Mouse (Mus musculus) layer of hippocampus, postnatal 10 days (tissue): Measurements from ENCODE around the gene Vmn1r42. TPM values are rescaled to one million over a fixed set of nuclear protein-coding genes. Genes with fewer than 3 reads are reported as not detected.
"Not testable (repeated sequence)": the region's sequence is repeated elsewhere in the genome, so short reads cannot be mapped to it uniquely, and the experiment has no call there.

Source experiments
- DNase-seq, 2 experiments: peaks; one replicate each; pipeline ENCODE4 v3.0.0; 2021; ENCODE audit warnings: low spot score in 2 of 2
- long read RNA-seq: library from polyadenylated mRNA; stranded (forward); transcript quantifications from one replicate; pipeline ENCODE4 v2.0.0, GENCODE M21; 2023
- total RNA-seq, 2 experiments: library from RNA; stranded (reverse); gene quantifications; 2 replicates each; pipeline ENCODE4 v1.2.3; 2021

The Vmn1r42 gene
- total RNA-seq: not detected
- long read RNA-seq: 0 reads

DNA sequence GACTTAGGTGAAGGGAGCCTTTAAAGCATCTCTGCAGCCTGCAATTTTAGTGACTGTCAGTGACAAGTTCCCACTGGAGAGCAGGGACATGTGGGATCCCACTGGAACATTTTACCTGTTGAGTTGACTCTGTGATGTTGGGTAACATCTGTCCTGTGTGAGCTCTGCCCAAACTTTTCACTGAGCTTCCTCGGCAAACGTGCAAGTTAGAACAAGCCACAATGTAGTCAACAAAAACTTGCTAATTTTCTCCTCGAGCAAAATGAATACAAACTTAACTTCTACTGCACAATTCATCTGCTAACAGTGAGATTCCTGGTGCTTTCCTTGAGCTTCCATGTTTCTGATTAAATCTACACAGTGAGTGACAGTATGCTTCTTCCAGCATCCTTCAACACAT, at the start of gene Vmn1r42, which contains the start of gene Vmn1r43:
Gene Vmn1r42, minus strand, starts transcription at position 101 of the 400 bp plus-strand sequence.
Gene Vmn1r43, minus strand, starts transcription at position 101 of the 400 bp plus-strand sequence.
- not testable (repeated sequence) for DNase-seq

DNA sequence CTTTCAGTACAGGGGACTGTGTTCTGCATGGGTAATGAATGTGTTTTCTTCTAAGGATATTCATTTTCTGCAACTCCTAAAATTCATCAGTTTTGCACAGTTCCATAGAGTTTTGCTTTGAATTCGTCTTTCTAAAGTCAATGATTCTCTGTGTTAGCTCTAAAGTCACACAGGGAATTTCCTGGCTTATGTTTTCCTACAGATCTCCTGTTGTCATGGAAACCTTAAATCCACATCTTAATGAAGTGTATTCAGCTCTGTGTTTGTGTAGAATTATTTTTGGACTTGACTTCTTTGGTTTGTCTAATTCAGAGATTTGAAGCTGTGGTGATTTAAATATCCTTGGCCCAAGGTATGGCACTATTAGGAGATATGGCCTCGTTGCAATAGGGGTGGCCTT, 7.6 kb upstream of the Vmn1r42 start:
- DNase-seq: no peak

DNA sequence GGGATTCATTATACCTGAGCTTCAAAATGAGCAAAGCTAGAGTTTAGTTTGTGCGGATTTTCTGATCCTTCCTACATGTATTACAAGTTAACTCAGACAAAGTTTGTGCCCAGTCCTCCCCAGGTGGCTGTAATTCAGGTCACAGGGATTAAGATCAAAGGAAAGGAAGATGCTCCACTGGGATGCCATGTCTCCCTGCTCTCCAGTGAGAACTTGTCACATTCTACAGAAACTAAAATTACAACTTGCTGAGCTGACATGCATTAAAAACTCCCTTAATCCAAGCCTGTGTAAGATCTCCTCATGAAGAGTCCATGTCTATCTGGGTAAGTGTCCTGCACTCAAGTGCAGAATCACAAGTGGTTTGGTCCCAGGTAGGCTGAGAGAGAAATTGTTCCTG, 7.1 kb upstream of the Vmn1r42 start, which contains the start of gene Vmn1r44:
Gene Vmn1r44, plus strand, starts transcription at position 301 of the 400 bp plus-strand sequence.
- DNase-seq: no peak

DNA sequence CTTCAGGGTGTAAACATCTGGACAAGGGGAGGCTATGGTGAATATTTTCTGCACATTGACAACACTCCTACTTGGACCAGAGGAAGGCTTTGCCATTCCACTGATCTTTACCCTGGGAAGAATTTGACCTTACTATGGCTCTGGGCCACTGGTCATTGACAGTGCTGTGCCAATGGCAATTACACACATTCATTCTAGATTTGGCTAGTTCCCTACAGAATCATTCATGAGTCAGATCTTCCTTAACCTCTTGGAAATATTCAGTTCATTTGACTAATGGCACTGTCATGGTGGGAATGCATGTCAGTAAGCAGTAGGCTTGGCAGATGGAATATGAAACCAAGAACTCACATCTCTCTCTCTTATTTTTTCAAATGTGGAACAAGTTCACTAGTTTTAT, 4.7 kb upstream of the Vmn1r42 start:
- DNase-seq: no peak

- no peak for DNase-seq
Observed at GRCm38 (mm10) chr6:89876963-89877362, 750 bp upstream of the Vmn1r42 start.

DNA sequence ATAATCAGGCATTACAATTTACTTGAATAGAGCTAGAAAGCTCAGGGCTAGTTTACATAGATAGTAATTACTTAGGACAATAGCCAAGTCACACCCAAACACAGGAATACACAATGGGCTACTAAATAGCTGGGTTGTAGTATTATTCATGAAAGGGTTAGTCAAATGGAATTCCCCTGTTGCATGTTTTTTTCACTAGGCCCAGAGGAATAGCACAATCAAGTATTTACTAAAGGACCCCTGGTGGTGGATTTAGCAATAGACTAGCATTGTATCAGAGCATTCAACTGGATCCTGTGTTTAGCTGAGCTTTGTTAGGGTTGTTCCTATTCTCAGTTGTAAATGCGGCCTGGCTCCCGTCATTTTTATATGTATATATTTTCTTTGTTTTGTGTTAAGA, 8.2 kb downstream of the Vmn1r42 start:
- no peak for DNase-seq

GRCm38 (mm10) chr6:89867276-89867675, 8.9 kb downstream of the Vmn1r42 start:
- DNase-seq: no peak

DNA sequence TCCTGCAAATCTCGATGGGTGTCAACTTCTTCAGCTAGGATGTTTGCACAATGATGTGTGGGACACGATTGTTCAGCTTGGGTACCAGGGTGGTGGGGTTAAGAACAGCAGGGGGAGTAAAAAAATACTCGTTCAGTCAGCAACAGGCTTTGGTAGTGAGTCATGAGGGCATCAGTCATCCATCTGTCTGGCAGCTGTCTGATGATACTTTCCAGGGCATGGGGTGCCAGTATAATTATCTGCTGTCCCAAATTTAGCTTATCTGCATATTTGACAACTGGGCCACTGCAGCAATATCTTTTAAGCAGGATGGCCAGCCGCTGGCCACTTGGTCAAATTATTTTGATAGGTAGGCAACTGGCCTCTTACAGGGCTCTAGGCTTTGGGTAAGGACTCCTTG, 12.4 kb downstream of the Vmn1r42 start:
- DNase-seq: no peak

GRCm38 (mm10) chr6:89859839-89860238, 16.4 kb downstream of the Vmn1r42 start:
- DNase-seq: no peak

- no peak for DNase-seq
Observed at GRCm38 (mm10) chr6:89857552-89857951, 18.7 kb downstream of the Vmn1r42 start.

Other genes starting within 250 kb of the Vmn1r42 start
- 1 to 10 TPM; 8.0 to 8.9 TPM for gene Txnrd3, start 232.4 kb downstream of the Vmn1r42 start, total RNA-seq
- not detected for gene Vmn1r40, start 168.9 kb downstream of the Vmn1r42 start, total RNA-seq
- not detected for gene Vmn1r41, start 135.6 kb downstream of the Vmn1r42 start, total RNA-seq
- not detected for gene Vmn1r43, start within 50 bp of the Vmn1r42 start, total RNA-seq
- gene Vmn1r44, start 7.2 kb upstream of the Vmn1r42 start, total RNA-seq: not detected
- not detected for gene Vmn1r45, start 64.2 kb upstream of the Vmn1r42 start, total RNA-seq
- gene Vmn1r46, start 92.9 kb upstream of the Vmn1r42 start, total RNA-seq: not detected
- gene Vmn1r47, start 139.7 kb upstream of the Vmn1r42 start, total RNA-seq: not detected
- not detected for gene Vmn1r48, start 160.4 kb upstream of the Vmn1r42 start, total RNA-seq
- not detected for gene Vmn1r49, start 202.1 kb upstream of the Vmn1r42 start, total RNA-seq
- not detected for gene Vmn1r50, start 225.0 kb upstream of the Vmn1r42 start, total RNA-seq
- gene Vmn1r51, start 246.2 kb upstream of the Vmn1r42 start, total RNA-seq: not detected